Mouse (Mus musculus) midbrain, postnatal 0 days (tissue): Measurements from ENCODE around the gene Bco1. TPM values are rescaled to one million over a fixed set of nuclear protein-coding genes. Genes with fewer than 3 reads are reported as not detected.

ENCODE experiments used
- ATAC-seq: fragments of 200-750 bp; cut with Nextera tagmentation; 2 replicates; pipeline ENCODE4 v1.8.0; 2017; ENCODE audit warnings: moderate number of reproducible peaks, mild to moderate bottlenecking, moderate TSS enrichment, moderate library complexity; ENCODE audit not compliant: low FRiP score
- DNase-seq: peaks from one replicate; pipeline ENCODE4 v3.0.0-alpha.2; 2015; ENCODE audit warnings: low spot score
- H3K27ac ChIP-seq: fragments of 300-500 bp; sonication (generic); 2 replicates; pipeline ENCODE4 v1.5.1; 2014; ENCODE audit warnings: low read depth, mild to moderate bottlenecking, low read length, mixed read lengths
- H3K27me3 ChIP-seq: fragments of 300-500 bp; sonication (generic); 2 replicates; pipeline ENCODE4 v1.6.1; 2014; ENCODE audit warnings: low read length, control low read depth, mixed read lengths; ENCODE audit not compliant: insufficient read depth
- H3K36me3 ChIP-seq: fragments of 300-500 bp; sonication (generic); 2 replicates; pipeline ENCODE4 v1.6.1; 2014; ENCODE audit warnings: low read length, control low read depth, mixed read lengths; ENCODE audit not compliant: insufficient read depth
- H3K4me1 ChIP-seq: fragments of 300-500 bp; sonication (generic); 2 replicates; pipeline ENCODE4 v1.6.1; 2014; ENCODE audit warnings: mild to moderate bottlenecking, control low read depth, antibody characterized with exemption, low read length, mixed read lengths; ENCODE audit not compliant: insufficient read depth
- H3K4me2 ChIP-seq: fragments of 300-500 bp; sonication (generic); 2 replicates; pipeline ENCODE4 v1.6.1; 2014; ENCODE audit warnings: low read depth, mild to moderate bottlenecking, low read length, mixed read lengths; ENCODE audit not compliant: poor library complexity, severe bottlenecking
- H3K4me3 ChIP-seq: fragments of 300-500 bp; sonication (generic); 2 replicates; pipeline ENCODE4 v1.5.1; 2014; ENCODE audit warnings: low read depth, mild to moderate bottlenecking, low read length, moderate library complexity
- H3K9ac ChIP-seq: fragments of 300-500 bp; sonication (generic); replicated peaks from 2 replicates; pipeline ENCODE4 v1.6.1; 2014; ENCODE audit warnings: mild to moderate bottlenecking, low read length, moderate library complexity, mixed read lengths; ENCODE audit not compliant: poor library complexity, severe bottlenecking
- H3K9me3 ChIP-seq: fragments of 300-500 bp; sonication (generic); 2 replicates; pipeline ENCODE4 v1.6.1; 2016; ENCODE audit warnings: low read length, control low read depth
- CTCF ChIP-seq: IDR thresholded peaks from 2 replicates; pipeline ENCODE4 v1.5.1; 2016; ENCODE audit warnings: antibody characterized with exemption, mild to moderate bottlenecking
- WGBS: fragments of 180-500 bp; shearing (Covaris S2); extraction: QIAGEN DNeasy Blood & Tissue Kit; methylation state at CpG from one replicate; pipeline ENCODE4 v1.1.7; 2014; 5-methylcytosine and 5-hydroxymethylcytosine counted together
- polyA plus RNA-seq: library from polyadenylated mRNA; unstranded; fragments of >200 nt; fragmentation: Nextera tagmentation; extraction: Ambion mirVana; gene quantifications from 2 replicates; pipeline ENCODE4 v1.2.1, GENCODE M21; 2015
- total RNA-seq: library from RNA; depleted of rRNA; stranded (reverse); fragments of >200 nt; gene quantifications from 2 replicates; pipeline ENCODE4 v1.2.3, GENCODE M21; 2014

Gene Bco1
- total and polyA plus RNA-seq, 2 experiments from 2014 or later, result 0.27 to 0.52 TPM

GRCm38 (mm10) chr8:117097564-117098191 is 2.0 kb downstream of the Bco1 start:
- no peaks in the 10 kb centered on the region for H3K27me3 ChIP-seq
- DNase-seq (peak; percentile 93), ATAC-seq (peak; percentile 62)
- H3K9ac ChIP-seq, result no peak overlapping the region
- no peaks in the 10 kb centered on the region for H3K9me3 ChIP-seq
- H3K4me2 ChIP-seq, result peak overlapping the region; percentile 12; the same call in 1 of the 2 replicates
- H3K36me3 ChIP-seq, result no peaks in the 10 kb centered on the region
- no peak for TF ChIP-seq CTCF
- H3K4me3 ChIP-seq, result no peak overlapping the region
- 0 out of 2 replicates have a peak, but pooled peaks cover 7% of the 10 kb centered on the region for H3K4me1 ChIP-seq
- 34% methylated on average over 11 of the region's 11 CpGs for WGBS
- peak overlapping the region; percentile 57 for H3K27ac ChIP-seq

- 17% methylated on average over 9 of the region's 9 CpGs for WGBS
These were observed 11.9 kb downstream of the Bco1 start for GRCm38 (mm10) chr8:117107533-117107932.

GRCm38 (mm10) chr8:117109018-117109711 is 13.5 kb downstream of the Bco1 start:
- no peak overlapping the region for H3K27ac ChIP-seq
- ATAC-seq (no peak), DNase-seq (no peak)
- H3K27me3 ChIP-seq, result no peaks in the 10 kb centered on the region
- no peaks in the 10 kb centered on the region for H3K4me1 ChIP-seq
- H3K9ac ChIP-seq, result no peak overlapping the region
- H3K9me3 ChIP-seq, result no peaks in the 10 kb centered on the region
- H3K4me2 ChIP-seq, result no peak overlapping the region
- TF ChIP-seq CTCF, result peak; percentile 13; the same call in 1 of the 2 replicates
- H3K4me3 ChIP-seq, result no peak overlapping the region
- no peaks in the 10 kb centered on the region for H3K36me3 ChIP-seq
- WGBS, result 94% methylated on average over 19 of the region's 19 CpGs

More at GRCm38 (mm10) chr8:117107533-117107932, 11.9 kb downstream of the Bco1 start:
- no peaks in the 10 kb centered on the region for H3K9me3 ChIP-seq
- no peaks in the 10 kb centered on the region for H3K36me3 ChIP-seq
- H3K27me3 ChIP-seq, result no peaks in the 10 kb centered on the region
- DNase-seq (peak; percentile 67), ATAC-seq (no peak)
- H3K4me1 ChIP-seq, result no peaks in the 10 kb centered on the region
- H3K27ac ChIP-seq, result no peak overlapping the region
- no peak overlapping the region for H3K4me3 ChIP-seq
- no peak overlapping the region for H3K4me2 ChIP-seq
- peak; percentile 81 for TF ChIP-seq CTCF
- no peak overlapping the region for H3K9ac ChIP-seq

- peak; percentile 48 for TF ChIP-seq CTCF
- 50% methylated on average over 16 of the region's 16 CpGs for WGBS
- DNase-seq, result peak; percentile 35
- Histone ChIP-seq H3K27ac (no peak overlapping the region), H3K9me3 (no peaks in the 10 kb centered on the region), H3K36me3 (no peaks in the 10 kb centered on the region), H3K4me2 (no peak overlapping the region), H3K27me3 (no peaks in the 10 kb centered on the region), H3K4me1 (no peaks in the 10 kb centered on the region), H3K4me3 (no peak overlapping the region), H3K9ac (no peak overlapping the region)
- ATAC-seq, result no peak
These were observed 14.2 kb downstream of the Bco1 start for GRCm38 (mm10) chr8:117109801-117110390.

GRCm38 (mm10) chr8:117111641-117112040 is 16.0 kb downstream of the Bco1 start:
- ATAC-seq (no peak), DNase-seq (no peak)
- Histone ChIP-seq H3K4me3 (no peak overlapping the region), H3K9ac (no peak overlapping the region), H3K4me1 (no peaks in the 10 kb centered on the region), H3K27me3 (no peaks in the 10 kb centered on the region), H3K9me3 (no peaks in the 10 kb centered on the region), H3K36me3 (no peaks in the 10 kb centered on the region), H3K27ac (no peak overlapping the region), H3K4me2 (no peak overlapping the region)
- 86% methylated on average over 3 of the region's 3 CpGs for WGBS
- no peak for TF ChIP-seq CTCF

- Histone ChIP-seq H3K4me1 (no peaks in the 10 kb centered on the region), H3K27ac (no peak overlapping the region), H3K9me3 (no peaks in the 10 kb centered on the region), H3K27me3 (no peaks in the 10 kb centered on the region), H3K4me2 (no peak overlapping the region), H3K36me3 (no peaks in the 10 kb centered on the region), H3K4me3 (no peak overlapping the region), H3K9ac (no peak overlapping the region)
- TF ChIP-seq CTCF, result no peak
- 81% methylated on average over 8 of the region's 8 CpGs for WGBS
- no peak for DNase-seq
- ATAC-seq, result no peak
These were observed 16.6 kb downstream of the Bco1 start for GRCm38 (mm10) chr8:117112261-117112660.
